Mouse (Mus musculus) lung, postnatal 10 days (tissue): ENCODE measurements around the gene Ptprd.

Experiments used
- DNase-seq: peaks from one replicate; pipeline ENCODE4 v3.0.0; 2021

Ptprd gene

GRCm38 (mm10) chr4:76368291-76368690 lies 1843.5 kb downstream of the Ptprd start:
- DNase-seq: no peak

- DNase-seq: no peak
Measured at GRCm38 (mm10) chr4:76367285-76367684, 1844.5 kb downstream of the Ptprd start.

- DNase-seq: peak; percentile 25
Measured at GRCm38 (mm10) chr4:76365871-76366270, 1845.9 kb downstream of the Ptprd start.

GRCm38 (mm10) chr4:76361546-76361945 lies 1850.2 kb downstream of the Ptprd start:
- DNase-seq: peak; percentile 11

GRCm38 (mm10) chr4:76354167-76354566 lies 1857.6 kb downstream of the Ptprd start:
- DNase-seq: no peak

GRCm38 (mm10) chr4:76352468-76352867 lies 1859.3 kb downstream of the Ptprd start:
- no peak for DNase-seq

- DNase-seq: no peak
Measured at GRCm38 (mm10) chr4:76351201-76351979, 1860.4 kb downstream of the Ptprd start.

GRCm38 (mm10) chr4:76350241-76350962 lies 1861.4 kb downstream of the Ptprd start:
- DNase-seq: no peak

- DNase-seq: no peak
Measured at GRCm38 (mm10) chr4:76344059-76344458, 1867.7 kb downstream of the Ptprd start.

- no peak for DNase-seq
Measured at GRCm38 (mm10) chr4:76337926-76338325, 1873.8 kb downstream of the Ptprd start.

- DNase-seq: peak; percentile 32
Measured at GRCm38 (mm10) chr4:76327346-76327745, 1884.4 kb downstream of the Ptprd start.

- DNase-seq: no peak
Measured at GRCm38 (mm10) chr4:76325646-76326045, 1886.1 kb downstream of the Ptprd start.

GRCm38 (mm10) chr4:76324928-76325327 lies 1886.8 kb downstream of the Ptprd start:
- DNase-seq: peak; percentile 46

- no peak for DNase-seq
Measured at GRCm38 (mm10) chr4:76324509-76324908, 1887.3 kb downstream of the Ptprd start.

GRCm38 (mm10) chr4:76319874-76320273 lies 1891.9 kb downstream of the Ptprd start:
- DNase-seq: no peak

- DNase-seq: no peak
Measured at GRCm38 (mm10) chr4:76315977-76316376, 1895.8 kb downstream of the Ptprd start.

GRCm38 (mm10) chr4:76313749-76314148 lies 1898.0 kb downstream of the Ptprd start:
- DNase-seq: no peak

- DNase-seq: no peak
Measured at GRCm38 (mm10) chr4:76312593-76312992, 1899.2 kb downstream of the Ptprd start.

- no peak for DNase-seq
Measured at GRCm38 (mm10) chr4:76305987-76306386, 1905.8 kb downstream of the Ptprd start.

GRCm38 (mm10) chr4:76297375-76297774 lies 1914.4 kb downstream of the Ptprd start:
- DNase-seq: no peak

GRCm38 (mm10) chr4:76292733-76293357 lies 1918.9 kb downstream of the Ptprd start:
- DNase-seq: peak; percentile 1

- no peak for DNase-seq
Measured at GRCm38 (mm10) chr4:76290484-76290818, 1921.3 kb downstream of the Ptprd start.

- DNase-seq: no peak
Measured at GRCm38 (mm10) chr4:76289612-76290483, 1921.9 kb downstream of the Ptprd start.
